Mouse (Mus musculus) cerebellum, adult 9-11 months (tissue): Measurements from ENCODE around the gene Lurap1.

ENCODE experiments used
- DNase-seq: peaks from one replicate; pipeline ENCODE4 v3.0.0; 2022

Gene Lurap1

GRCm38 (mm10) chr4:116159912-116160311, 8.8 kb upstream of the Lurap1 start:
- DNase-seq = no peak

GRCm38 (mm10) chr4:116157882-116158281, 6.7 kb upstream of the Lurap1 start:
- no peak for DNase-seq

- no peak for DNase-seq
These were observed 1.6 kb upstream of the Lurap1 start for GRCm38 (mm10) chr4:116152702-116153101.

- no peak for DNase-seq
These were observed 296 bp downstream of the Lurap1 start for GRCm38 (mm10) chr4:116150862-116151221.

- peak; percentile 70 for DNase-seq
These were observed 829 bp downstream of the Lurap1 start for GRCm38 (mm10) chr4:116150156-116150861.

GRCm38 (mm10) chr4:116149812-116150155, 1.4 kb downstream of the Lurap1 start:
- no peak for DNase-seq

- DNase-seq = peak; percentile 87
These were observed 7.0 kb downstream of the Lurap1 start for GRCm38 (mm10) chr4:116143891-116144717.

GRCm38 (mm10) chr4:116143317-116143811, 7.8 kb downstream of the Lurap1 start:
- peak; percentile 99 for DNase-seq

GRCm38 (mm10) chr4:116142269-116142668, 8.9 kb downstream of the Lurap1 start:
- peak; percentile 52 for DNase-seq

- DNase-seq = no peak
These were observed 9.4 kb downstream of the Lurap1 start for GRCm38 (mm10) chr4:116141736-116142135.

- no peak for DNase-seq
These were observed 10.2 kb downstream of the Lurap1 start for GRCm38 (mm10) chr4:116140801-116141574.

GRCm38 (mm10) chr4:116137421-116137996, 13.6 kb downstream of the Lurap1 start:
- DNase-seq = peak; percentile 37

GRCm38 (mm10) chr4:116134990-116135389, 16.1 kb downstream of the Lurap1 start:
- DNase-seq = peak; percentile 35

- DNase-seq = no peak
These were observed 18.0 kb downstream of the Lurap1 start for GRCm38 (mm10) chr4:116133126-116133525.

GRCm38 (mm10) chr4:116127956-116128355, 23.2 kb downstream of the Lurap1 start:
- no peak for DNase-seq

GRCm38 (mm10) chr4:116125803-116126386, 25.2 kb downstream of the Lurap1 start:
- no peak for DNase-seq

- peak; percentile 82 for DNase-seq
These were observed 27.3 kb downstream of the Lurap1 start, which contains the start of the genes Rad54l and Pomgnt1 for GRCm38 (mm10) chr4:116123602-116124519. Gene Rad54l, minus strand, starts transcription at chr4:116123690. Gene Pomgnt1, plus strand, starts transcription at chr4:116123840.

GRCm38 (mm10) chr4:116122762-116123161, 28.4 kb downstream of the Lurap1 start:
- no peak for DNase-seq

GRCm38 (mm10) chr4:116111486-116111885, 39.7 kb downstream of the Lurap1 start:
- no peak for DNase-seq

- DNase-seq = no peak
These were observed 40.4 kb downstream of the Lurap1 start for GRCm38 (mm10) chr4:116110695-116111094.

GRCm38 (mm10) chr4:116105278-116105677, 45.9 kb downstream of the Lurap1 start:
- DNase-seq = no peak
